Mouse (Mus musculus): ENCODE data around the gene Rxra. TPM values are rescaled to one million over a fixed set of nuclear protein-coding genes. Genes with fewer than 3 reads are reported as not detected.
A peak's percentile ranks its signal among the peaks of the same experiment; 100 is the strongest.

Rxra gene
- polyA plus RNA-seq, 1 experiment from 2014 or later, result 17.1 TPM

DNA sequence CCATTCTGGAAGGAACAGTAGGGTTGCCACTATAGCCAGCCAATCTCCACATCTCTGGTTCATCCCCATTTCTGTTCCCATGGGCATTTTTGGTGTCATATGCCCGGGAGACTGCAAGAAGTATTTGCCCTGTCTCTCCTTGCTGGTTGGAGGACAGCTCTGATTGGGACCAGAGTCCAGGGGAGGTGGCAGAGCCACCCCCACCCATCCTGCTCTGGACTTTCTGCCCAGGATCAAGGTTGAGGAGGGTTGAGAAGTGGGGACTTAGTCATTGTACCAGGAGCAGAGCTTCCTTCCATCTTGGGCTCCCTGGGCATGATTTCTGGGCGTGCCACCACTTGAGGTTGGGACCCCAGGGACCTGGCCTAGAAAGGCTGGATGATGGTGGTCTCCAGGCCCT, 10.1 kb downstream of the Rxra start:
- H3K36me3 ChIP-seq, result no peaks in the 10 kb centered on the region
- no peak overlapping the region for H3K4me2 ChIP-seq (replicated peaks)
- H3K9me3 ChIP-seq, result no peaks in the 10 kb centered on the region
- H3K4me3 ChIP-seq, result no peak overlapping the region
- no peak for ATAC-seq (ENCODE audit: low FRiP score, low read depth)
- no peak overlapping the region for H3K27ac ChIP-seq
- WGBS, result 90% methylated on average over 2 of the region's 2 CpGs
- H3K27me3 ChIP-seq, result no peaks in the 10 kb centered on the region
- peaks cover 98% of the 10 kb centered on the region for H3K4me1 ChIP-seq
- H3K9ac ChIP-seq, result no peak overlapping the region

GRCm38 (mm10) chr2:27687041-27687440, 10.8 kb downstream of the Rxra start:
- no peak for ATAC-seq (ENCODE audit: low FRiP score, low read depth)
- no peaks in the 10 kb centered on the region for H3K9me3 ChIP-seq
- H3K27ac ChIP-seq, result 0 out of 2 replicates have a peak overlapping the region, but pooled peaks have one; percentile 4
- H3K4me2 ChIP-seq (replicated peaks), result no peak overlapping the region
- 26% methylated on average over 1 of the region's 1 CpGs for WGBS
- H3K4me3 ChIP-seq, result no peak overlapping the region
- H3K4me1 ChIP-seq, result peaks cover 97% of the 10 kb centered on the region
- H3K36me3 ChIP-seq, result no peaks in the 10 kb centered on the region
- H3K27me3 ChIP-seq, result no peaks in the 10 kb centered on the region
- H3K9ac ChIP-seq, result no peak overlapping the region; the same call in 1 of the 2 replicates

DNA sequence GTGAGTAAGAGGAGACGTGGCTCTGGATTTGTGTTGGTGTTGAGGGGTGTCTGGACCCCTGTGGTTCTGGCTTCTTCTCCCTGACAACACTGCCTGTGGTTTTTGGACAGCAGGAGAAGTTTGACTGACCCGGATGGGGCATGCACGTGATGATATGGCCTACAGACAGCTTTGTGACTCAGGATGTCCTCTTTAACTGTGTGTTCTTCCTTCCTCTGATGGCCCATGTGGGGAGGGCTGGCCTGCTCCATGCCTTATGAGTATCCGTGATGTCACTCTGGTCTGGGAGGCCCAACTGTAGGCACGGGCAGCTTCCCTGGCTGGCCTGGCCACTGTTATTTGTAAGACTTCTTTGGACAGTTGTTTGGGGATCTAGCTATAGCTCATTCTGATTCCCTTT, 11.7 kb downstream of the Rxra start:
- Histone ChIP-seq H3K4me3 (no peak overlapping the region), H3K27ac (no peak overlapping the region), H3K36me3 (no peaks in the 10 kb centered on the region), H3K4me2 (replicated peaks) (no peak overlapping the region), H3K9me3 (no peaks in the 10 kb centered on the region), H3K4me1 (peaks cover 96% of the 10 kb centered on the region), H3K9ac (no peak overlapping the region), H3K27me3 (no peaks in the 10 kb centered on the region)
- no peak for ATAC-seq (ENCODE audit: low FRiP score, low read depth)
- WGBS, result 80% methylated on average over 5 of the region's 5 CpGs

DNA sequence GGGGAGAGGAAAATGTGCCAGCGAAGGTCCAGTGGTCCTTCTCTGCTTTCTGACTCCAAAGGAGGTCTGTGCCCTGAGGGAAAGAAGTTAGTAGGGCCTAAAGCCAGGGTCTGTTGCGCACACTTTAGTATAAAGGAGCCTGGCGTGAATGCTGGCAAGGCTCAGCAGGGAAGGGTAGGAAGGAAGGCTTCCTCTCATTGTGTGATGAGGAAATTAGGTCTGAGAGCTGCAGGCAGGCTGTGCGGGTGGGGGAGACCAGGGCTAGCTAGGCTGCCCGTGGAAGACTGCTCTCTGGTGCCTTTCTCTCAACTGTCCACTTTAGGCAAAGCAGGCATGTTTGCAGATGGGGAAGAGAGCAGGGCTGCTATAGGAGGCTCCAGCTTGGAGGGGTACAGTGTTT, 14.5 kb downstream of the Rxra start:
- WGBS, result 50% methylated on average over 5 of the region's 5 CpGs
- H3K9me3 ChIP-seq, result no peaks in the 10 kb centered on the region
- H3K4me2 ChIP-seq (replicated peaks), result no peak overlapping the region
- peak overlapping the region; percentile 44 for H3K27ac ChIP-seq
- H3K36me3 ChIP-seq, result no peaks in the 10 kb centered on the region
- peaks cover 87% of the 10 kb centered on the region for H3K4me1 ChIP-seq
- no peak overlapping the region for H3K9ac ChIP-seq
- no peak overlapping the region for H3K4me3 ChIP-seq
- no peak for ATAC-seq (ENCODE audit: low FRiP score, low read depth)
- H3K27me3 ChIP-seq, result no peaks in the 10 kb centered on the region

DNA sequence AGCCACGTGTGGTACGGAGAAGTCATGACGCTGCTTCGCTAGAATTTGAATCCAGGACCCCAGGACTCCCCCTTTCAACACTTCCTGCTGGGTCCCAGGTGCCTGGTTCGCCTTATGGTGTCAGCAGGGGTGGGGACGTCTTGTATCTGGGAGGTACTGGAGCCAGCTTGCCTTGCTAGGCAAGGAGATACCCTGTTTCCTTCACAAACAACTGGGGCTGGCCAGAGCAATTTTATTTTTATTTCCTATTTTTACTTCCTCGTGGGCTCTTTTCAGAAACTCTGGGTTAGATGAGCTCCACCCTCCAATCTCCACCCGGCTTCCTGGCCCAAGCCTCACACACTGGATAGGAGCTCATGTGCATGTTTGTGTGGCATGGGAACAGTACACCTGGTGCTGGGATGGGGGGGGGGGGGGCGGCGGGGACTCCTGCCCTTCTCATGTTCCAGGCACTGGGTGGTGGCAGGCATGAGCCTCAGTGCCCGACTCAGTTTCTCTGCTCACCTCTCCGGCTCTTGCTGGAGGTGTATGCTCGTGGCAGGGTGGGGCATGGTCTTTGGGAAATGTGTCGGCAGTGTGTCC, 15.0 kb downstream of the Rxra start:
- Histone ChIP-seq H3K9me3 (no peaks in the 10 kb centered on the region), H3K4me1 (peaks cover 82% of the 10 kb centered on the region), H3K27ac (peak overlapping the region; percentile 44), H3K4me2 (replicated peaks) (no peak overlapping the region), H3K9ac (no peak overlapping the region), H3K27me3 (no peaks in the 10 kb centered on the region), H3K4me3 (no peak overlapping the region), H3K36me3 (no peaks in the 10 kb centered on the region)
- WGBS, result 73% methylated on average over 14 of the region's 14 CpGs
- ATAC-seq (ENCODE audit: low FRiP score, low read depth), result no peak

- peaks cover 82% of the 10 kb centered on the region for H3K4me1 ChIP-seq
Observed at GRCm38 (mm10) chr2:27692608-27693007, 16.4 kb downstream of the Rxra start.

DNA sequence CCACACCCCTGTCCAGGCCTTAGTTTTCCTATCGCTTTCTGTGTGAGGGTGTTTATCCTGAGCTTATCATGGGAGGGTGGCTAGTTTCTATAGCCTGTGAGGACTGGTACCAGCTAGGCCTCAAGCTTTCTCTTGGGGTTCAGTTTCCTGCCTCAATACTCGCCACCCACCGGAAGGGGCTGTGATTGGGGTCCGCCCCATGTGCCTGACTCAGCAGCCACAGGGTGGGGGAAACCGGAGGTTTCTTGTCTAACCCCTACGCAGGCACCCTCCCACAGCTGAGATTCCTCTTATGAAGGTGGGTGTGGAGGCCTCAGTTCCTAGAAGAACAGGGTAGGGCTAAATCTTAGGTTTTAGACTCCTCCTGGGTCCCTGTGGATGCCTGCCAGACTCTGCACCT, 17.4 kb downstream of the Rxra start:
- Histone ChIP-seq H3K4me3 (no peak overlapping the region), H3K9ac (no peak overlapping the region), H3K27me3 (no peaks in the 10 kb centered on the region), H3K9me3 (no peaks in the 10 kb centered on the region), H3K4me2 (replicated peaks) (no peak overlapping the region), H3K27ac (no peak overlapping the region), H3K36me3 (no peaks in the 10 kb centered on the region), H3K4me1 (peaks cover 82% of the 10 kb centered on the region)
- ATAC-seq (ENCODE audit: low FRiP score, low read depth), result no peak
- 89% methylated on average over 6 of the region's 6 CpGs for WGBS

More at GRCm38 (mm10) chr2:27692608-27693007, 16.4 kb downstream of the Rxra start:
- Histone ChIP-seq H3K4me3 (no peak overlapping the region), H3K36me3 (no peaks in the 10 kb centered on the region), H3K4me2 (replicated peaks) (no peak overlapping the region), H3K27me3 (no peaks in the 10 kb centered on the region), H3K27ac (no peak overlapping the region), H3K9me3 (no peaks in the 10 kb centered on the region), H3K9ac (no peak overlapping the region)
- no peak for ATAC-seq (ENCODE audit: low FRiP score, low read depth)
- 94% methylated on average over 3 of the region's 3 CpGs for WGBS

DNA sequence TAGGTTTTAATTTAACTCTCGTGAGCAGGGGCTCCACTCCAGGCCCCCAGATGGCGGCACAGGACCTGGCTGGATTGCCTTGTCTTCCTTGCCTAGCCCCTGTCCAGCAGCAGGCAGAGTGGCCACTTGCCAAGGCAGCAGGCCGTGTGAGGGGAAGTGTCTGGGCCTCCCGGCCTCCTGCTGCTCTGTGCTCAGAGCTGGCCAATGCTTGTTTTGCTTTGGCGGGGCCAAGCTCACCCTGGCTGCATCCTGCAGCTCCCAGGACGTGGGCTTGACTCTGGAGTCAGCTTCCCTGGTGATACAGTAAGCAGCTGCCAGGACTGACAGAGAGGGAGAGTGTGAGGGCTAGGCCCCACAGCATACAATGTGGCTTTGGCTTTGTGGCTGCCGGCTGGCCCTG, 23.3 kb downstream of the Rxra start:
- Histone ChIP-seq H3K4me3 (no peak overlapping the region), H3K36me3 (no peaks in the 10 kb centered on the region), H3K4me2 (replicated peaks) (peak overlapping the region; percentile 27), H3K27ac (peak overlapping the region; percentile 61), H3K4me1 (peaks cover 87% of the 10 kb centered on the region), H3K9me3 (no peaks in the 10 kb centered on the region), H3K27me3 (no peaks in the 10 kb centered on the region), H3K9ac (peak overlapping the region; percentile 43)
- 14% methylated on average over 7 of the region's 7 CpGs for WGBS
- ATAC-seq (ENCODE audit: low FRiP score, low read depth), result peak; percentile 62

DNA sequence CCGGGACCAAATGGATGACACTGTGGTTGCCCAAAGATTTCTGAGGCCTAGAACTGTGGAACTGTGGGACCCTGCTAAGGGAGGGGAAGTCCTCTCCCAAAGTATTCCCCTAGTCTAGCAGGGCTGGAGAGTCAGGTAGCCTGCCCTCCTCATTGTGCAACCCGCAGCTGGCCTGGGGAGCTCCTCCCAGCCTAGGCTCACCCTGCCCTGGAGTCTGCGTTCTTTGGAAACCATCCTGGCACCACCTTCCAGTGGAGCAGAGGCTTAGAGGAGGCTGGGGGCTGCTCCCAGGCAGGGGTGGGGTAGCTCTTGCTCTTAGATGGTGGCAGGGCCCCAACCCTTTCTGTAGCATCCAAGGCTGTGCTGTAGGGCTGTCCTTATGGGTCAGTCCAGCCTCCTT, 26.0 kb downstream of the Rxra start:
- peak overlapping the region; percentile 35; the same call in 1 of the 2 replicates for H3K9ac ChIP-seq
- H3K36me3 ChIP-seq, result no peaks in the 10 kb centered on the region
- 61% methylated on average over 3 of the region's 3 CpGs for WGBS
- H3K9me3 ChIP-seq, result no peaks in the 10 kb centered on the region
- no peak overlapping the region for H3K27ac ChIP-seq
- ATAC-seq (ENCODE audit: low FRiP score, low read depth), result no peak
- H3K27me3 ChIP-seq, result no peaks in the 10 kb centered on the region
- no peak overlapping the region for H3K4me3 ChIP-seq
- peaks cover 79% of the 10 kb centered on the region for H3K4me1 ChIP-seq
- H3K4me2 ChIP-seq (replicated peaks), result no peak overlapping the region

DNA sequence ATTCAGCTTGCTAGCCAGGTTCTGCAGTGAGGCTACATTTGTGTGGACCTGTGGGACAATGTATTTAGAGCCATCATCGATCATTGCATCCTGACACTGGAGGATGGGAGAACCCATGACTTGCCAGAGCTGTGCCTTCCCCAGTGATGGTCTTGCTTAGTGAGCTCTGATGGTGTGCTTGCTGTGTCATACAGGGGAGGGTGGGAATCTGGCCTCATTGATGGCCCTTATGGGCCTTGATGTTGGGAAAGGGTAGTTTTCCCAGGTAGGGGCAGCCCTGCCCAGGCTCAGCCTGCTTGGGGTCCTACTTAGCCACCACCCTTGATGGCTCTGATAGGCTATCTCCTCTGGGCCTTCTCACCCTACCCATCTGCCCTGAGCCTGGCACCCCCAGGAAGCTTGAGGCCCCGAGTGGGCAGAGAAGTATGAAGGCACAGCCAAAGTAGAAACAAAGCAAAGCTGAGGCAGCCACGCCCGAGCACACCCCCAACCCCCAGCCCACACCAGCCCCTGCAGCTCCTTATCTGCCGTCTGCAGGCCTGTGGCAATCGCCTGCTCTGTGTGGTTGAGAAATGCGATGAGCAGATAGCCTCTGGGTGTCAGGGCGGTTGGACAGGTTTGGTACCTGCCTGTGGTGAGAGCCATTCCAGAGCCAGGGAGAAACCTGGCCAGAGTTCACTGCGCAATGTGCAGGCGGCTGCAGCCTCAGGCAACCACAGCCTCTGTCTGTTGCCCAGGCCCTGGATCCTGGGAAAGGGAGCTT, 26.8 kb downstream of the Rxra start:
- no peaks in the 10 kb centered on the region for H3K27me3 ChIP-seq
- no peak overlapping the region for H3K4me3 ChIP-seq
- peaks cover 71% of the 10 kb centered on the region for H3K4me1 ChIP-seq
- 0 out of 2 replicates have a peak overlapping the region, but pooled peaks have one; percentile 2 for H3K9ac ChIP-seq
- no peaks in the 10 kb centered on the region for H3K9me3 ChIP-seq
- H3K4me2 ChIP-seq (replicated peaks), result no peak overlapping the region
- H3K27ac ChIP-seq, result no peak overlapping the region; the same call in 1 of the 2 replicates
- H3K36me3 ChIP-seq, result peaks cover 2% of the 10 kb centered on the region
- no peak for ATAC-seq (ENCODE audit: low FRiP score, low read depth)
- 71% methylated on average over 10 of the region's 10 CpGs for WGBS

DNA sequence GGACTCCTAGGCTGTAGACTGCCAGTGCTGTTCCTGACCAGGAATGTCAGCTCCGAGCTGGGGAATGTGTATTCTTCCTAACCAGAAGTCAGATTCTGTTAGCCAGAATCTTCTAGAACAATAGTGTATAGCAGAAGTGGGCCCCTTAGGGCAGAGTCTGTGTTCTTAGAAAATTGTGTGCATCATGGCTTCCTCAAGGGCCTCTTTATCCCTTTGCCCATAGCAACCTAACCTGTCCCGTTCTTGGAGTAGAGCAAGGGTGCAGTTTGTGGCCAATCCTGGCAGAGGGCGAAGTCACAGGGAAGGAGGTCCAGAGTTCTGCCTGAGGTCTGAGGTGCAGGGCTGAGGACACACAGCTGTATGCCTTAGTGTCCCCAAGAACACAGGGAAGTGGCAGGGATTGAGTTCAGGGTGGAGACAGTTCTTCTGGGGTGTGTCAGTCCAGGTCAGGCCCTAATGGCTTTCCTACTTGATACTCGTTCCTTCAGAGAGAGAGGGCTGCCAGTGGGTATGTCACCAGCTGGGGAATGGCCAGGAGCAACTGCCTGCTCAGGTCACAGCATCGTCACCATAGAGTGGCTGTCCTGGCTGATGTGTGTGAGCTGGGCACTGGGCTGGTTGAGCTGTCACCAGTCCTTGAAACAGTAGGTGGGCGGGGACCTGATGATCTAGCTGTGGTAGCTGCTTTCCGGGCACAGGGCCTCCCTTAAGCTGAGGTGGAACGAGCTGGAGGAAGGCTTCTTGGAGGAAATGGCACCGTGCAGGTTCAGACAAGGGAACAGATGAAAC, 27.8 kb downstream of the Rxra start:
- WGBS, result 57% methylated on average over 9 of the region's 9 CpGs
- no peak overlapping the region for H3K4me3 ChIP-seq
- ATAC-seq (ENCODE audit: low FRiP score, low read depth), result no peak
- peaks cover 7% of the 10 kb centered on the region for H3K36me3 ChIP-seq
- no peaks in the 10 kb centered on the region for H3K9me3 ChIP-seq
- no peak overlapping the region for H3K4me2 ChIP-seq (replicated peaks)
- H3K9ac ChIP-seq, result no peak overlapping the region
- peaks cover 63% of the 10 kb centered on the region for H3K4me1 ChIP-seq
- no peak overlapping the region for H3K27ac ChIP-seq
- H3K27me3 ChIP-seq, result no peaks in the 10 kb centered on the region

DNA sequence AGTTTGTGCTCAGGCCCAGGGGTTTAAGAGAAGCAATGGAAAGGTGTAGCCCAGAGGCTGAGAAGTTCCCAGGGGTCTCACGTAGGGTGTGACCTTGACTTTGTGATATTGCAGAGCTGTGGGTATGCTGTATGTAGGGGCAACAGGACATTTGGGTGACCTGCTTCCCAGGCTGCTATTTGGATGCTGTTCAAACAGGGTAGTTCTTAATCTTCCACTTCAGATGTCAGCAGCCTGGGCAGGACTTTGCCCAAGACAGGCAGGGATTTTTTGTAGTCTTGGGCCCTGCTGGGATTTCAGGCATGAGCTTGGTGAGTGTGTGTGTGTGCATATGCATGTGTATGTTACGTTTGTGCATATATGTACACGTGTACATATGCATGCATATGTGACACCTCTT, 28.4 kb downstream of the Rxra start:
- 78% methylated on average over 3 of the region's 3 CpGs for WGBS
- Histone ChIP-seq H3K27me3 (no peaks in the 10 kb centered on the region), H3K4me1 (peaks cover 63% of the 10 kb centered on the region)

More for the DNA sequence above, 28.4 kb downstream of the Rxra start:
- Histone ChIP-seq H3K4me2 (replicated peaks) (no peak overlapping the region), H3K9ac (no peak overlapping the region), H3K27ac (0 out of 2 replicates have a peak overlapping the region, but pooled peaks have one; percentile 10), H3K9me3 (no peaks in the 10 kb centered on the region), H3K36me3 (peaks cover 7% of the 10 kb centered on the region), H3K4me3 (no peak overlapping the region)
- no peak for ATAC-seq (ENCODE audit: low FRiP score, low read depth)

Data from limb, embryonic 13.5 days (tissue).